Mouse (Mus musculus): ENCODE measurements around the gene Fcer1a. TPM values are rescaled to one million over a fixed set of nuclear protein-coding genes. Genes with fewer than 3 reads are reported as not detected.

Fcer1a gene
- total and polyA plus RNA-seq, 3 experiments = 0.29 to 0.31 TPM; not detected in 1

DNA sequence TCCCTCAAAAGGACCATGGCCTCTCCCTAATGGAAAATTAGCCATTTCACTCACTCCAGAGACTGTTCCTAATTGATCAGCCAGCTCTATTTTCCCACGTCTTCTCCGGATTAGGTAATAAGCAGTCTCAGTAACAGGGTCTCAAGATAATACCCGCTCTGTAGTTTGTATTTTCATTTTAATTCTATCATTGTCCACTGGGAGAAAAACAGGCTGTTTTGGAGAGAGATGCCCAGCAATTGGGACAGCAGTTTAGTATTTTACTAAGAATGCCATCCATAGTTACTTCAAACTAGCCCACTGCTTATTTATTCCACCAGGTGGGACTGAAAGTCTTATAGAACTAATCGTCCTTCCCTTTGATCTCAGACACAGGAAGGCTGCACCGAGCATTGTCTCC is 29.5 kb downstream of the Fcer1a start, which contains the start of gene Olfr218:
Gene Olfr218, plus strand, starts transcription at position 301 of the 400 bp plus-strand sequence.
- Histone ChIP-seq H3K4me1 (ENCODE audit: control insufficient read depth, insufficient read depth, low read length) (no peaks in the 10 kb centered on the region), H3K9ac (ENCODE audit: low read depth, low read length) (no peak within 1 kb of the TSS), H3K27me3 (ENCODE audit: control insufficient read depth, insufficient read depth, low read length) (no peaks in the 10 kb centered on the region), H3K79me2 (replicated peaks; ENCODE audit: control insufficient read depth, insufficient read depth, low read length) (no peaks in the 10 kb centered on the region), H3K36me3 (ENCODE audit: control insufficient read depth, insufficient read depth, low read length) (no peaks in the 10 kb centered on the region), H3K4me3 (no peak within 1 kb of the TSS), H3K27ac (no peak within 1 kb of the TSS)
- 65% methylated on average over 5 of the region's 5 CpGs for WGBS
- no peak for TF ChIP-seq POLR2A (IDR thresholded peaks at IDR 0.05; ENCODE audit: insufficient read depth, low read depth, low read length)
- TF ChIP-seq EP300 (IDR thresholded peaks at IDR 0.05; ENCODE audit: insufficient read depth, low read depth, low read length) = no peak
- TF ChIP-seq CTCF (IDR thresholded peaks at IDR 0.05) = no peak
- intact Hi-C loops (cut with DNase I) = no loop called here
- DNase-seq = no peak

DNA sequence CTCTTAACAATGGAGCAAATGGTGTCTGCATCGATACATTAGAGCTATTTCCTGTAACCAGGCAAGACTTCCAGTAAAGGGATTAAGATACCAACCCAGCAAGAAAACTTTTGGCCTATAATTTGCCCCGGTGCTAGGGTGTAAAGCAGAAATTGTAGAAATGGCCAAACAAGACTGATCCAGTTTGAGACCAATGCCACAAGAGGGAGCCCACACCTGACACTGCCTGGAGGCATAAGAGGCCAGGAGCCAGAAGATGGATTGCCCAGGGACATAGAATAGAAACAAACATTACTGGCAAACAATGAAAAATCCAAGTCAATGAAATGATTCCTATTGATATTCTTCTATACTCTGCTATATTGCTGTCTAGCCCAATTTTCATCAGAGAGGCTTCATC is 30.7 kb downstream of the Fcer1a start:
- 71% methylated on average over 2 of the region's 2 CpGs for WGBS
- no peak for DNase-seq
- intact Hi-C loops (cut with DNase I) = no loop called here
- Histone ChIP-seq H3K4me3 (no peak overlapping the region), H3K27me3 (ENCODE audit: control insufficient read depth, insufficient read depth, low read length) (no peaks in the 10 kb centered on the region), H3K9ac (ENCODE audit: low read depth, low read length) (no peak overlapping the region), H3K27ac (no peak overlapping the region), H3K79me2 (replicated peaks; ENCODE audit: control insufficient read depth, insufficient read depth, low read length) (no peaks in the 10 kb centered on the region), H3K36me3 (ENCODE audit: control insufficient read depth, insufficient read depth, low read length) (no peaks in the 10 kb centered on the region), H3K4me1 (ENCODE audit: control insufficient read depth, insufficient read depth, low read length) (no peaks in the 10 kb centered on the region)
- TF ChIP-seq POLR2A (IDR thresholded peaks at IDR 0.05; ENCODE audit: insufficient read depth, low read depth, low read length) = no peak

DNA sequence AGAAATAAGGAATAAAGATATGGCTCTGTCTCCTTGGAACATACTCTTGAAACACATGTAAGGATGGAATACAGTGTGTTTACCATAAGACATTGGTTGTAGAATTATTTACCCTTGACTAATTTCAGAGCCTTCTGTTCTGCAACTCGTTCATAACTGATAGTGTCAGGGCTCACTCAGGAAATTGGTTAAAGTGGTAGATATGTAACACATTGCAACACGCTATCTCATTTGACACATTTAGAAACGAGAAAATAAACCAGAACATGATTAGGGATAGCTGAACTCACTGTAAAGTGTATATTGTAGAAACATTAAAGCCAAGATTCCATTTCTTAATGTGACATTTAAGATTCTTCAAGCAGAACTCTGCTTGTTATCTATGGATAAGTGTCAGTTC is 35.0 kb downstream of the Fcer1a start:
- H3K9ac ChIP-seq (ENCODE audit: low read depth, low read length) = no peak overlapping the region
- no peak overlapping the region for H3K4me3 ChIP-seq
- H3K36me3 ChIP-seq (ENCODE audit: control insufficient read depth, insufficient read depth, low read length) = no peaks in the 10 kb centered on the region
- no peak for DNase-seq
- H3K27me3 ChIP-seq (ENCODE audit: control insufficient read depth, insufficient read depth, low read length) = no peaks in the 10 kb centered on the region
- H3K79me2 ChIP-seq (replicated peaks; ENCODE audit: control insufficient read depth, insufficient read depth, low read length) = no peaks in the 10 kb centered on the region
- WGBS = 32% methylated on average over 3 of the region's 3 CpGs
- no peak for TF ChIP-seq EP300 (IDR thresholded peaks at IDR 0.05; ENCODE audit: insufficient read depth, low read depth, low read length)
- no peak for TF ChIP-seq POLR2A (IDR thresholded peaks at IDR 0.05; ENCODE audit: insufficient read depth, low read depth, low read length)
- no peak for TF ChIP-seq CTCF (IDR thresholded peaks at IDR 0.05)
- H3K4me1 ChIP-seq (ENCODE audit: control insufficient read depth, insufficient read depth, low read length) = no peaks in the 10 kb centered on the region
- H3K27ac ChIP-seq = no peak overlapping the region
- intact Hi-C loops (cut with DNase I) = loop anchor here (2.0 kb wide), 1 partner anchor 75 kb away; no protein-coding TSS in a partner anchor

DNA sequence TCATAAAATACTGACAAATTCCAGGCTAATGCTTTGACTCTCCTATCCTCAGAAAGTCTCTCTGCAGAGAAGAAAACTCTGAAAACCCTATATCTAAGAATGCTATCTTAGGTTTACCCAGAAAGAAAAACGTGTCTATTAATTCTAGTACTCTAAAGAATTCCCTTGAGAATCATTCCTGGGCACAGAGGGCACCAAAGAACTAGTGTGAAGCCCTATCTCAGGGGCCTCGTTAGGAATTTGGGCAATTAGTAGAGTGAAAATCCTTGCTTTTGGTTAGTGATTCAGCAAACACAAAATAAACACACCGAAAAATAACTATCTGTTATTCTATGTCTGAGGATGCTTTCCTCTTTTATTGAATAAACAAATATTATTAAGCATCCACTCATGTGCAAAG is 36.5 kb downstream of the Fcer1a start, which contains the start of gene Olfr1406:
Gene Olfr1406, minus strand, starts transcription at position 101 of the 400 bp plus-strand sequence.
- DNase-seq = no peak
- H3K79me2 ChIP-seq (replicated peaks; ENCODE audit: control insufficient read depth, insufficient read depth, low read length) = no peaks in the 10 kb centered on the region
- H3K4me1 ChIP-seq (ENCODE audit: control insufficient read depth, insufficient read depth, low read length) = no peaks in the 10 kb centered on the region
- H3K27ac ChIP-seq = no peak within 1 kb of the TSS
- no peaks in the 10 kb centered on the region for H3K27me3 ChIP-seq (ENCODE audit: control insufficient read depth, insufficient read depth, low read length)
- H3K36me3 ChIP-seq (ENCODE audit: control insufficient read depth, insufficient read depth, low read length) = no peaks in the 10 kb centered on the region
- H3K9ac ChIP-seq (ENCODE audit: low read depth, low read length) = no peak within 1 kb of the TSS
- intact Hi-C loops (cut with DNase I) = no loop called here
- no peak for TF ChIP-seq EP300 (IDR thresholded peaks at IDR 0.05; ENCODE audit: insufficient read depth, low read depth, low read length)
- no peak for TF ChIP-seq POLR2A (IDR thresholded peaks at IDR 0.05; ENCODE audit: insufficient read depth, low read depth, low read length)
- no peak for TF ChIP-seq CTCF (IDR thresholded peaks at IDR 0.05)
- 46% methylated on average over 3 of the region's 3 CpGs for WGBS
- H3K4me3 ChIP-seq = no peak within 1 kb of the TSS

DNA sequence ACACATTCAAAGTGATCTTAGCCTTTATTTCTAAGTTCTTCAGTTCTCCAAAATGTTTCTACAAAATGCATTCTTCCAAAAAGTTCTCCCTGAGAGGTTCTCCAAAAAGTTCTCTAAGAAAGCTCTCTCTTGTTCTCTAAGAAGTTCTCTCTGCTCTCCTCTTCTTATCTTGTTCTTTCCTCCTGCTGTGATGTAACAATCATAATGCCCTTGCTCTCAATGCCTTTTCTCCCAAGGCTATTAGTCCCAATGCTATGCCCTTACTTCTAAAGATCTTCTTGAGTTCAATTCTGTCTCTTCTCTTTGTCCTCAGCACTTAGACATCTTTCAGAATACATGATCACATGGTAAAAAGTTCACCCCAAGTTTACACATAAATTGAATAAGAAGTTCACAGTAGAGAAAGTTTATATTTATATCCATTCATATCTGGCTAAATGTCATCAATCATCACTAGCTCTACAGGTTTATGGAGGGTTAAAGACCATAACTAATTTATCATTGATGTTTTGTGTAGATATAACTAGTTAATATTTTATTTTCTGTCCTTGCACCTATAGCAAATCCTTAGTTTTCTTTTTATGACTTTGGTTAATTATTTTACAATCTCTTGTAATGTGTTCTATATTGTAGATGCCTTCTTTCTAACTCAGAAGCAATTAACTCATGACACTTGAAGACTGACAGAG is 52.7 kb downstream of the Fcer1a start:
- H3K27me3 ChIP-seq (ENCODE audit: control insufficient read depth, insufficient read depth, low read length) = no peaks in the 10 kb centered on the region
- H3K4me3 ChIP-seq = no peak overlapping the region
- H3K36me3 ChIP-seq (ENCODE audit: control insufficient read depth, insufficient read depth, low read length) = no peaks in the 10 kb centered on the region
- H3K9ac ChIP-seq (ENCODE audit: low read depth, low read length) = no peak overlapping the region
- no peak overlapping the region for H3K27ac ChIP-seq
- intact Hi-C loops (cut with DNase I) = no loop called here
- H3K79me2 ChIP-seq (replicated peaks; ENCODE audit: control insufficient read depth, insufficient read depth, low read length) = no peaks in the 10 kb centered on the region
- no peak for DNase-seq
- TF ChIP-seq POLR2A (IDR thresholded peaks at IDR 0.05; ENCODE audit: insufficient read depth, low read depth, low read length) (no peak), CTCF (IDR thresholded peaks at IDR 0.05) (no peak), EP300 (IDR thresholded peaks at IDR 0.05; ENCODE audit: insufficient read depth, low read depth, low read length) (no peak)
- H3K4me1 ChIP-seq (ENCODE audit: control insufficient read depth, insufficient read depth, low read length) = no peaks in the 10 kb centered on the region

Other genes with a start within 250 kb of the Fcer1a start
- gene Olfr1408, start 89.8 kb downstream of the Fcer1a start, total RNA-seq (2021) = not detected
- not detected in 2 replicates for gene Olfr1408, start 89.8 kb downstream of the Fcer1a start, polyA plus RNA-seq (2012; rRNA removed)
- not detected for gene Olfr1406, start 36.6 kb downstream of the Fcer1a start, total RNA-seq (2021)
- not detected in 2 replicates for gene Olfr1406, start 36.6 kb downstream of the Fcer1a start, polyA plus RNA-seq (2012; rRNA removed)
- gene Olfr218, start 29.4 kb downstream of the Fcer1a start, total RNA-seq (2021) = not detected
- not detected in 2 replicates for gene Olfr218, start 29.4 kb downstream of the Fcer1a start, polyA plus RNA-seq (2012; rRNA removed)
- gene Olfr1404, start 14.8 kb downstream of the Fcer1a start, total RNA-seq (2021) = not detected
- not detected in 2 replicates for gene Olfr1404, start 14.8 kb downstream of the Fcer1a start, polyA plus RNA-seq (2012; rRNA removed)
- not detected for gene Olfr418, start 38.8 kb upstream of the Fcer1a start, total RNA-seq (2021)
- gene Olfr418, start 38.8 kb upstream of the Fcer1a start, polyA plus RNA-seq (2012; rRNA removed) = not detected in 2 replicates
- not detected for gene Mptx2, start 50.6 kb upstream of the Fcer1a start, total RNA-seq (2021)
- gene Mptx2, start 50.6 kb upstream of the Fcer1a start, polyA plus RNA-seq (2012; rRNA removed) = not detected in 2 replicates
- under 1 TPM in 1 of 2 experiments, not detected in 1; 0.59 TPM for gene Ackr1, start 106.5 kb upstream of the Fcer1a start, total RNA-seq (2021)
- 1.4 and 1.8 TPM in 2 replicates for gene Ackr1, start 106.5 kb upstream of the Fcer1a start, polyA plus RNA-seq (2012; rRNA removed)
- gene Aim2, start 123.7 kb upstream of the Fcer1a start, total RNA-seq (2021) = 1 to 10 TPM; 1.1 to 1.4 TPM
- 0.82 and 1.4 TPM in 2 replicates for gene Aim2, start 123.7 kb upstream of the Fcer1a start, polyA plus RNA-seq (2012; rRNA removed)
- 1 to 10 TPM; 1.6 to 2.6 TPM for gene Cadm3, start 140.5 kb upstream of the Fcer1a start, total RNA-seq (2021)
- 4.1 and 8.1 TPM in 2 replicates for gene Cadm3, start 140.5 kb upstream of the Fcer1a start, polyA plus RNA-seq (2012; rRNA removed)